Mouse (Mus musculus): ENCODE data around the gene Arid3b. TPM values are rescaled to one million over a fixed set of nuclear protein-coding genes. Genes with fewer than 3 reads are reported as not detected.

Gene Arid3b
- polyA plus RNA-seq, 1 experiment from 2014 or later: 3.8 TPM

- no peaks in the 10 kb centered on the region for H3K9me3 ChIP-seq (ENCODE audit: control insufficient read depth, low read length)
- DNase-seq (ENCODE audit: low spot score): no peak
- H3K27ac ChIP-seq (replicated peaks; ENCODE audit: low read depth, low read length): no peak overlapping the region
- no peak overlapping the region for H3K4me3 ChIP-seq (ENCODE audit: low read depth, low read length)
- no peaks in the 10 kb centered on the region for H3K27me3 ChIP-seq (replicated peaks; ENCODE audit: control insufficient read depth, insufficient read depth, low read length)
- no peak overlapping the region for H3K4me2 ChIP-seq (ENCODE audit: low read depth, low read length)
- H3K36me3 ChIP-seq (ENCODE audit: control insufficient read depth, insufficient read depth, low read length): no peaks in the 10 kb centered on the region
- no peak overlapping the region for H3K9ac ChIP-seq (ENCODE audit: low read depth, low read length)
- H3K4me1 ChIP-seq (ENCODE audit: control insufficient read depth, insufficient read depth, low read length): no peaks in the 10 kb centered on the region
- ATAC-seq (ENCODE audit: low read depth): no peak
- 50% methylated on average over 3 of the region's 4 CpGs for WGBS
Measured at GRCm38 (mm10) chr9:57775736-57776135, 60.9 kb downstream of the Arid3b start.

GRCm38 (mm10) chr9:57775026-57775425 is 61.6 kb downstream of the Arid3b start:
- Histone ChIP-seq H3K4me3 (ENCODE audit: low read depth, low read length) (no peak overlapping the region), H3K4me1 (ENCODE audit: control insufficient read depth, insufficient read depth, low read length) (no peaks in the 10 kb centered on the region), H3K4me2 (ENCODE audit: low read depth, low read length) (no peak overlapping the region), H3K27ac (replicated peaks; ENCODE audit: low read depth, low read length) (no peak overlapping the region), H3K27me3 (replicated peaks; ENCODE audit: control insufficient read depth, insufficient read depth, low read length) (no peaks in the 10 kb centered on the region), H3K36me3 (ENCODE audit: control insufficient read depth, insufficient read depth, low read length) (no peaks in the 10 kb centered on the region), H3K9ac (ENCODE audit: low read depth, low read length) (no peak overlapping the region), H3K9me3 (ENCODE audit: control insufficient read depth, low read length) (no peaks in the 10 kb centered on the region)
- WGBS: 60% methylated on average over 5 of the region's 5 CpGs
- ATAC-seq (ENCODE audit: low read depth): no peak
- DNase-seq (ENCODE audit: low spot score): no peak

DNA sequence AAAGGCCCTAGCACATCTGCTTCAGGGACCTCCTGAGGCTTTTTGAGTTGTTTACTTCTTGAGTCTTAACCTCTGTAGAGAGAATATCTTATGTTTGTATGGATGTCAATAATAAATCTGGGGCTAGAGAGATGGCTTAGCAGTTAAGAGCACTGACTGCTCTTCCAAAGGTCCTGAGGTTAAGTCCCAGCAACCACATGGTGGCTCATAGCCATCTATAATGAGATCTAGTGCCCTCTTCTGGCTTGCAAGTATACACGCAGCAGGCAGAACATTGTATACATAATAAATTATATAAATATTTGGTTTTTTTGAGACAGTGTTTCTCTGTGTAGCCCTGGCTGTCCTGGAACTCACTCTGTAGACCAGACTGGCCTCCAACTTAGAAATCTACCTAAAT is 62.4 kb downstream of the Arid3b start:
- ATAC-seq (ENCODE audit: low read depth): no peak
- WGBS: 16% methylated on average over 1 of the region's 1 CpGs

DNA sequence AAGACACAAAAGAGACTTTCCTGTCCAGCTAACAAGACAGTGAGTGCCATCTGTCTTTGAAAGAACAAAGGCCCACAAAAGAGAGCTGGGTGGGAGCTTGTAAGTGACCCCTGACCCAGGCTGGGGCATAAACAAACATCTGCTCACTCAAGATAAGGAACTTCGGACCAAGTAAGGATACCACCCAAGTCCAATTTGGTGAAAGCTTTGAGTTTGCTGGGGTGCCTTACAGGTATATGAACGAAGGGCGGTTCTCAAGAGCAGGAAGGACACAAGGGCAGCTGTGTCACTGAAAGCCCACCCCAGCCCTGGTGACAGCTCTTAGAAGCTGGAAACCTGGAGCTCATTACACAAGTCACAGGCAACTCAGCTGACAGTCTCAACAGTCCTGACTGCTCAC is 62.8 kb downstream of the Arid3b start:
- H3K27me3 ChIP-seq (replicated peaks; ENCODE audit: control insufficient read depth, insufficient read depth, low read length): no peaks in the 10 kb centered on the region
- WGBS: 77% methylated on average over 3 of the region's 3 CpGs
- H3K4me3 ChIP-seq (ENCODE audit: low read depth, low read length): no peak overlapping the region
- no peaks in the 10 kb centered on the region for H3K9me3 ChIP-seq (ENCODE audit: control insufficient read depth, low read length)
- H3K36me3 ChIP-seq (ENCODE audit: control insufficient read depth, insufficient read depth, low read length): no peaks in the 10 kb centered on the region
- H3K4me1 ChIP-seq (ENCODE audit: control insufficient read depth, insufficient read depth, low read length): no peaks in the 10 kb centered on the region
- H3K27ac ChIP-seq (replicated peaks; ENCODE audit: low read depth, low read length): no peak overlapping the region
- no peak overlapping the region for H3K9ac ChIP-seq (ENCODE audit: low read depth, low read length)
- DNase-seq (ENCODE audit: low spot score) (no peak), ATAC-seq (ENCODE audit: low read depth) (no peak)
- H3K4me2 ChIP-seq (ENCODE audit: low read depth, low read length): no peak overlapping the region

More for the DNA sequence above, 62.4 kb downstream of the Arid3b start:
- H3K4me3 ChIP-seq (ENCODE audit: low read depth, low read length): no peak overlapping the region
- H3K9ac ChIP-seq (ENCODE audit: low read depth, low read length): no peak overlapping the region
- H3K36me3 ChIP-seq (ENCODE audit: control insufficient read depth, insufficient read depth, low read length): no peaks in the 10 kb centered on the region
- DNase-seq (ENCODE audit: low spot score): no peak
- no peak overlapping the region for H3K4me2 ChIP-seq (ENCODE audit: low read depth, low read length)
- H3K27ac ChIP-seq (replicated peaks; ENCODE audit: low read depth, low read length): no peak overlapping the region
- no peaks in the 10 kb centered on the region for H3K9me3 ChIP-seq (ENCODE audit: control insufficient read depth, low read length)
- no peaks in the 10 kb centered on the region for H3K27me3 ChIP-seq (replicated peaks; ENCODE audit: control insufficient read depth, insufficient read depth, low read length)
- H3K4me1 ChIP-seq (ENCODE audit: control insufficient read depth, insufficient read depth, low read length): no peaks in the 10 kb centered on the region

DNA sequence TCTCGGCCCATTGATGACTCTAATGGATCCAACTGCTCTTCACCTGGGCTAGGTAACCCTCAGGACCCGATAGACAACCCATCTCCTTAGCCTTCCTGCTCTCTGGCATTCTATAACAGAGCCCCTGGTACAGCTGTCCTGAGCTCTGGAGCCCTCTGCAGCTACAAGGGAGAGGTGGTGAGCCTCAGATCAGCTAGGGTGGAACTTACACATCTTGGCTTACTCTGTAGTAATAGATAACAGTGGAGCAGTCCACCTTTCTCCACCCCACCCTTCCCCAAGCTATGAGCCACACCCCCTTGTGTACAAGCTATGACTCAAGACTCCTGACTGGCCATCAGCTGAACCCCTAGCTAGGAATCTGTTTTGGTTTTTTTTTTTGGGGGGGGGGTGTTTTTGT is 65.8 kb downstream of the Arid3b start:
- Histone ChIP-seq H3K9ac (ENCODE audit: low read depth, low read length) (no peak overlapping the region), H3K27me3 (replicated peaks; ENCODE audit: control insufficient read depth, insufficient read depth, low read length) (no peaks in the 10 kb centered on the region), H3K4me3 (ENCODE audit: low read depth, low read length) (no peak overlapping the region), H3K27ac (replicated peaks; ENCODE audit: low read depth, low read length) (no peak overlapping the region), H3K4me2 (ENCODE audit: low read depth, low read length) (no peak overlapping the region), H3K9me3 (ENCODE audit: control insufficient read depth, low read length) (no peaks in the 10 kb centered on the region), H3K36me3 (ENCODE audit: control insufficient read depth, insufficient read depth, low read length) (no peaks in the 10 kb centered on the region), H3K4me1 (ENCODE audit: control insufficient read depth, insufficient read depth, low read length) (peaks cover 6% of the 10 kb centered on the region; the same call in 1 of the 2 replicates)
- no peak for ATAC-seq (ENCODE audit: low read depth)
- no peak for DNase-seq (ENCODE audit: low spot score)
- WGBS: 94% methylated on average over 2 of the region's 2 CpGs

DNA sequence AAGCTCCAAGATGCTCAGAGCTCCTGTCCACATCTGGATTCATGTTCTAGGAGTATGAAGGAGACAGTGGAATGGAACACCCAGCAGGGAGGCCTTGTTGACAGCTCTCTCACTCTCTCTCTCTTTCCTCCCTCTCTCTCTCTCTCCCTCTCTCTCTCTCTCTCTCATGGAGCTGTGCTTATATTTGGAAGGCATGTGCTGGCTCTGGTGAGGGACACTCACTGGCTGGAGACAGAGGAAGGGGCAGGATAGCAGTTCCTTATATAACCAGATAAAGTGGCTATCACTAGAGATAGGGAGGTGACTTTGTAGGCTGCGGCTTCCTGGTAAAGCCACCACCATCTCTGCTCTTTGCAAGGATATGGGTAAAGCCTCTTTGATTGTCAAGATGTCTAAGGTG is 66.4 kb downstream of the Arid3b start:
- H3K27ac ChIP-seq (replicated peaks; ENCODE audit: low read depth, low read length): no peak overlapping the region
- ATAC-seq (ENCODE audit: low read depth) (no peak), DNase-seq (ENCODE audit: low spot score) (no peak)
- no peaks in the 10 kb centered on the region for H3K27me3 ChIP-seq (replicated peaks; ENCODE audit: control insufficient read depth, insufficient read depth, low read length)
- H3K36me3 ChIP-seq (ENCODE audit: control insufficient read depth, insufficient read depth, low read length): no peaks in the 10 kb centered on the region
- no peak overlapping the region for H3K9ac ChIP-seq (ENCODE audit: low read depth, low read length)
- H3K9me3 ChIP-seq (ENCODE audit: control insufficient read depth, low read length): no peaks in the 10 kb centered on the region
- WGBS: 100% methylated on average over 1 of the region's 1 CpGs
- no peak overlapping the region for H3K4me2 ChIP-seq (ENCODE audit: low read depth, low read length)
- H3K4me1 ChIP-seq (ENCODE audit: control insufficient read depth, insufficient read depth, low read length): peaks cover 6% of the 10 kb centered on the region; the same call in 1 of the 2 replicates
- H3K4me3 ChIP-seq (ENCODE audit: low read depth, low read length): no peak overlapping the region

- no peak for DNase-seq (ENCODE audit: low spot score)
Measured at GRCm38 (mm10) chr9:57769539-57770069, 67.0 kb downstream of the Arid3b start.

DNA sequence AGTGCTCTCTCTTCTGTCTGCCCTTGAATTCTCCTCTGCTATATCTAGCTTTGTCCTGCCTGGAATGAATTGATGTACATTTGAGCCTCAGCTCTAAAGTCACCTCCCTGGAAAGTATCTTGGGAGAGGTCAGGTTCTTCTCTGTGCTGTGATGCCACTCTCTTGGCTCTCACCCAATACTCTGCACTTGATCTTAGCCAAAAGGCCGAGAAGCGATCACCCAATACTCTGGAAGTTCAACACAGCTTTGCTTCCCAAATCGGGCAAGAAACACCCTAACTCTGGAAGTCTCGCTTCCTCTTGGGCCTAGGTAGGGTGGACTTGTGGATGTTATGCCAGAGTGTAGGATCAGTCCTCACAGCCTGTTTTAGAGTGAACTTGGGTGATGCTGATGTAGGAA is 69.4 kb downstream of the Arid3b start:
- DNase-seq (ENCODE audit: low spot score) (no peak), ATAC-seq (ENCODE audit: low read depth) (no peak)
- no peak overlapping the region for H3K27ac ChIP-seq (replicated peaks; ENCODE audit: low read depth, low read length)
- no peak overlapping the region for H3K9ac ChIP-seq (ENCODE audit: low read depth, low read length)
- H3K9me3 ChIP-seq (ENCODE audit: control insufficient read depth, low read length): no peaks in the 10 kb centered on the region
- H3K36me3 ChIP-seq (ENCODE audit: control insufficient read depth, insufficient read depth, low read length): no peaks in the 10 kb centered on the region
- no peak overlapping the region for H3K4me2 ChIP-seq (ENCODE audit: low read depth, low read length)
- peaks cover 24% of the 10 kb centered on the region for H3K4me1 ChIP-seq (ENCODE audit: control insufficient read depth, insufficient read depth, low read length)
- H3K27me3 ChIP-seq (replicated peaks; ENCODE audit: control insufficient read depth, insufficient read depth, low read length): no peaks in the 10 kb centered on the region
- no peak overlapping the region for H3K4me3 ChIP-seq (ENCODE audit: low read depth, low read length)
- 89% methylated on average over 4 of the region's 4 CpGs for WGBS

More at GRCm38 (mm10) chr9:57769539-57770069, 67.0 kb downstream of the Arid3b start:
- H3K27ac ChIP-seq (replicated peaks; ENCODE audit: low read depth, low read length): no peak overlapping the region
- no peaks in the 10 kb centered on the region for H3K36me3 ChIP-seq (ENCODE audit: control insufficient read depth, insufficient read depth, low read length)
- no peaks in the 10 kb centered on the region for H3K27me3 ChIP-seq (replicated peaks; ENCODE audit: control insufficient read depth, insufficient read depth, low read length)
- no peaks in the 10 kb centered on the region for H3K9me3 ChIP-seq (ENCODE audit: control insufficient read depth, low read length)
- H3K4me3 ChIP-seq (ENCODE audit: low read depth, low read length): no peak overlapping the region
- H3K9ac ChIP-seq (ENCODE audit: low read depth, low read length): no peak overlapping the region
- WGBS: 53% methylated on average over 2 of the region's 2 CpGs
- no peak for ATAC-seq (ENCODE audit: low read depth)
- peaks cover 6% of the 10 kb centered on the region; the same call in 1 of the 2 replicates for H3K4me1 ChIP-seq (ENCODE audit: control insufficient read depth, insufficient read depth, low read length)
- no peak overlapping the region for H3K4me2 ChIP-seq (ENCODE audit: low read depth, low read length)

DNA sequence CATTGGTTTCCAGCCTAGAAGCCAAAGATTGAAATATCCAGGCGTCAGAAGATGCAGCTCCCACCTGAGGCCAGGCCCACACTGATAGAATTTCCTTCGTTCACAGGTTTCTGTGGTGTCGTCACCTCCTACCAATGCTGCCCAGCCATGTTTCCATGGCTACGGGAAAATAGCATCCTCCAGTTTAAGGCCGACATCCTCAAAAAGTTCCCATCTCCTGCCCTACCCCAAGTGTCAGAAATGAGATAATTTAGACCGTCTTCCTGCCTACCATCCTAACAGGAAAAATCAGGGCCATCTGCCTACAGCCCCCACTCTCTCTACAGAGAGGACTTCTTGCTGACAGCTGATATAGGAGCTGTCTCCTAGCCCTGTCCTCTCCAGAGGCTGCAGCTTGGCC is 70.2 kb downstream of the Arid3b start:
- Histone ChIP-seq H3K36me3 (ENCODE audit: control insufficient read depth, insufficient read depth, low read length) (peaks cover 1% of the 10 kb centered on the region; the same call in 1 of the 2 replicates), H3K9ac (ENCODE audit: low read depth, low read length) (peak overlapping the region; percentile 99; the same call in 1 of the 2 replicates), H3K4me2 (ENCODE audit: low read depth, low read length) (peak overlapping the region; percentile 93), H3K9me3 (ENCODE audit: control insufficient read depth, low read length) (no peaks in the 10 kb centered on the region), H3K27ac (replicated peaks; ENCODE audit: low read depth, low read length) (no peak overlapping the region), H3K27me3 (replicated peaks; ENCODE audit: control insufficient read depth, insufficient read depth, low read length) (no peaks in the 10 kb centered on the region), H3K4me1 (ENCODE audit: control insufficient read depth, insufficient read depth, low read length) (peaks cover 24% of the 10 kb centered on the region), H3K4me3 (ENCODE audit: low read depth, low read length) (peak overlapping the region; percentile 97)
- ATAC-seq (ENCODE audit: low read depth) (no peak), DNase-seq (ENCODE audit: low spot score) (no peak)
- 47% methylated on average over 6 of the region's 6 CpGs for WGBS

All from embryonic facial prominence, embryonic 14.5 days (tissue).